Mouse (Mus musculus): ENCODE measurements around the gene Arhgef2.
A peak's percentile ranks its signal among the peaks of the same experiment; 100 is the strongest.

Gene Arhgef2

DNA sequence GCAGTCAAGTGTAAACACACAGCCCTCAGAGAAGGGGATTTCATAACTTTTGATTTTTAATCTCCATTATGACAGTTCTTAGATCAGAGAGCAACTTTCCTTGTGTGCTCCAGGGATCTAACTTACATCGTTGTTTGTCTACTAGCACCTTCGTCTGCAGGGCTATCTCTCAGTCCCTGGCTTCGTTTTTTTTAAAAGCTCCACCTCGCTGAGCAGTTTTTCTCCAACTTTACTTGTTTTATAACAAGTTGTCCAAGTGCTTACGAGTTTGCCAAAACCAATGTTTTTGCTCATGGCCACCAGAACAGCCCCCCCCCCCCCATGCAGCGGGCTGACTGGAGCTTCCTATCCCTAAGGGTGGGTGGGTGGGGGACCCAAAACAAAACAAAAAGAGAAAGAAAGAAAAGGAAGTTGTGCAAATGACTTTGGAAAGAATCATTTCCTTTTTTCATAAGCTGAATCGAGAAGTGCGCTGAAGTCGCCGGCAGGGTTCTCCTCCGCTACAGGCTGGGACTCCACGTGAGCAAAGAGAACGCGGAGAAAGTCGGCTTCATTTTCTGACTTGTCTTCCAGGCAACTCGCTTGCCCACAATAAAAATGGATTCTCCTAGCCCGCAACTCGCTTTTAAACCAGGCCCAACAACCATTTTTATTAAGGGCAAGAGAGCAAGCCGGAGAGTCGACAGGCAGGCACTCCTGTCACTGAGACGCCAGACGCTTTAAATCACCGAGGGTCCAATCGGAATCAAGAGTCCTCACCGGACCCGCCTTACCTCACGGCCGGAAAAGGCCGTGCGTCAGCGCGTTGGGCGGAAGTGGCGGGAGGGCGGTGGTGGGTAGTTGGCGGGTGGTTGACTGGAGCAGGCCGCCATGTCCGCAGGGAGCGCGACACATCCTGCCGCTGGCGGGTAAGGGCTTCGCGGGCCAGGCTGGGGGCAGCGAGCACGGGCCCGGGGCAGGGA, 79.5 kb downstream of the Arhgef2 start, which contains the start of gene Khdc4:
TSS of gene Khdc4 (plus strand) at position 824 of the 962 bp plus-strand sequence.
- DNase-seq, result peak; percentile 96

DNA sequence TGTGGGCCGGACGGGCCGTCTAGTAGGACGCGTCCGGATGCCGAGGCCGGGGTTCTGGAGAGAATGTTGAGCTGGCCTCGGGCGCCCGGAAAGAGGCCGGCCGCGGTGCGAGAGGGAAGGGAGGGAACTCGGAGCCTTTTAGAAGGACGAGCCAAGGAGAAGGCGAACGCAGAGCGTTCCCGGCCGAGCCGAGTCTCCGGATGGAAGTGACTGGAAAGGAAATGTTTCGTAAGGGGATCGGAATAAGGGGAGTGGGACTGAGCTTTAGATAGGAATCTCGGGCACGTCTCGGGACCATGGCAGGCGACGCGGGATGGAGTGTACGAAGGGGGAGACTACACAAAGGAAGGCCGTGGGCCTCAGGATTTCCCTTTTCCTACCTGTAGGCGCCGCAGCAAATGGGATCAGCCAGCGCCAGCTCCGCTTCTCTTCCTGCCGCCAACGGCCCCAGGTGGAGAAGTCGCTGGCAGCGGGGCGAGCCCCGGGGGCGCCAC, 80.2 kb downstream of the Arhgef2 start:
- DNase-seq, result peak; percentile 68 to 71

DNA sequence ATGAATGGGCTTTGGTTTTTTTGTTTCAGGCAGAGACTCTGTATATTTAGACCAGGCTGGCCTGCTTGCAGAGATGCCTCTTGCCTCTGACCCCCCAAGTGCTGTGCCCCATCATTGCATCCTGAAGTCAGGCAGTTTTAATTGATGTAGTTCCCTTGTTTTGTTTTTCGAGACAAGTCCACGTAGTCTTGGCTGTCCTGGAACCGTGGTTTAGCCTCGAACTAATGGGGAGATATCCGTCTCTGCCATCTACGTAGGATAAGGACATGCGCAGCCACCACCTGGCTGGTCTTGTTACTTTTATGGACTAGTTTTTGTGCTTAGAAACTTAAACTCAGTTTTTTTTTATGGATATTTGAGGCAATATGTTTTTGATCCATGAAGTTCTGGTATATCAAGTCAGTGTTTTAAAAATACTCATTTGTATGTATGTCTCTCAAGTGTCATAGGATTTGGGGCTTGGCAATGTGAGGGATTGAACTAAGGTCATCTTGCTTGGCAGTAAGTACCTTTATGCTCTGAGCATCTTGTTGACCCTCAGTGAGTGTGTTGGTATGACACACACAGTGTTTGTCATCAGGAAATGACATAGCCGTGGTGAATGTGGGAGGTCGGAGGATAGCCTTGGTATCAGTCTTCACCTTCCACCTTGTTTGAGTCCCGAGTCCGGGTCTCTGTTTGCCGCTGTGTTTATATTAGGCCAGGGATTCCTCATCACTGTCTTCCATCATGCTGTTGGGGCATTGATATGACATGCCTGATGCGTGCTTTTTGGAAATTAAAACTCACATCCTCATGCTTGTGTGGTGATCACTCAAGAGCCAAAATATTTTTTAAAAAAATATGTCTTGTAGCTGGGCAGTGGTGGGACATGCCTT, 81.2 kb downstream of the Arhgef2 start:
- DNase-seq, result peak in 1 of 2 experiments; percentile 9

GRCm38 (mm10) chr3:88689079-88689478, 83.3 kb downstream of the Arhgef2 start:
- no peak for DNase-seq

- DNase-seq, result no peak
Observed at GRCm38 (mm10) chr3:88695545-88695944, 89.8 kb downstream of the Arhgef2 start.
